Mouse (Mus musculus): ENCODE data around the gene Pde3b.

Pde3b gene

GRCm38 (mm10) chr7:114414421-114415335, at the start of gene Pde3b:
Pde3b (plus strand) TSS chr7:114415281.
- in situ Hi-C loops (cut with MboI, MseI): loop anchor here (5.0 to 10.0 kb wide), 2 partner anchors 63 to 130 kb away; no protein-coding TSS in a partner anchor

GRCm38 (mm10) chr7:114402130-114402529, 13.0 kb upstream of the Pde3b start:
- in situ Hi-C loops (cut with MboI, MseI): no loop called here

DNA sequence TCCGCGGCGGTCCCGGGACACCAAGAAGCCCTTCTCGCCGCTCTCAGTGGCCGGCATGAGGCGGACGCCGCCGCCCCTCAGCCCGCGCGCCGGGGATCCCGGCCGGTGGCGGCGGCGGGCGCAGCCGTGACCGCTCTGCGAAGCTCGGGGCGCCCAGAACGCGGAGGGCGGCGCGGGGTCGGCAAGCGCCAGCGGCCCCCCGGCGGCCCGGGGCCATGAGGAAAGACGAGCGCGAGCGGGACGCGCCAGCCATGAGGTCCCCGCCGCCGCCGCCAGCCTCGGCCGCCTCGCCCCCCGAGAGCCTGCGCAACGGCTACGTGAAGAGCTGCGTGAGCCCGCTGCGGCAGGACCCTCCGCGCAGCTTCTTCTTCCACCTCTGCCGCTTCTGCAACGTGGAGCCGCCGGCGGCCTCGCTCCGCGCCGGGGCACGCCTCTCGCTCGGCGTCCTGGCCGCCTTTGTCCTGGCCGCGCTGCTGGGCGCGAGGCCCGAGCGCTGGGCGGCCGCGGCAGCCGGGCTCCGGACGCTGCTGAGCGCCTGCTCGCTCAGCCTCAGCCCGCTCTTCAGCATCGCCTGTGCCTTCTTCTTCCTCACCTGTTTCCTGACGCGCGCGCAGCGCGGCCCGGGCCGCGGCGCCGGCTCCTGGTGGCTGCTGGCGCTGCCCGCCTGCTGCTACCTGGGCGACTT, 397 bp downstream of the Pde3b start:
- in situ Hi-C loops (cut with MboI, MseI): loop anchor here (5.0 to 10.0 kb wide), 2 partner anchors 62 to 131 kb away; no protein-coding TSS in a partner anchor

GRCm38 (mm10) chr7:114416021-114416845, 1.2 kb downstream of the Pde3b start:
- in situ Hi-C loops (cut with MboI, MseI): loop anchor here (5.0 to 10.0 kb wide), 2 partner anchors 61 to 131 kb away; no protein-coding TSS in a partner anchor

GRCm38 (mm10) chr7:114419331-114419730, 4.2 kb downstream of the Pde3b start:
- in situ Hi-C loops (cut with MboI, MseI): loop anchor here (5.0 to 10.0 kb wide), 2 partner anchors 58 to 135 kb away; no protein-coding TSS in a partner anchor

- in situ Hi-C loops (cut with MboI, MseI): no loop called here
Observed at GRCm38 (mm10) chr7:114420918-114421317, 5.8 kb downstream of the Pde3b start.

DNA sequence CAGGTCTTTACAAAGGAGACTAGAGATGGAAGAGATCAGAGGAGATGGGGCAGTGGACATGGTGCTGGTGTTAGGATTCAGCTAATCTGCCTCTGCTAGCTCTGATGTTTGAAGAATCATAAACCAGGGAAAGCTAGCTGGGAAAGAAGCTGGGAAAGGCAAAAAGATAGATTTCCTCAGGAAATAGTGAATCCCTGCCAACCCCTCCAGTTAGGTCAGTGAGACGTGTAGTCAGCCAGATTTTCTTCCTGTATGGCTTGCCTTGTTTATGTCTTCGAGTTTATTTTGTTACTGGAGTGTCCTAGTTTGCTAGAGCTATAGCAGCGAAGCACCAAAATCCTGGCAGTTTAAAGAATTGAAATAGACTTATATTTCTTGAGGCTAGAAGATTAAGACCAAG, 7.1 kb downstream of the Pde3b start:
- in situ Hi-C loops (cut with MboI, MseI): no loop called here

DNA sequence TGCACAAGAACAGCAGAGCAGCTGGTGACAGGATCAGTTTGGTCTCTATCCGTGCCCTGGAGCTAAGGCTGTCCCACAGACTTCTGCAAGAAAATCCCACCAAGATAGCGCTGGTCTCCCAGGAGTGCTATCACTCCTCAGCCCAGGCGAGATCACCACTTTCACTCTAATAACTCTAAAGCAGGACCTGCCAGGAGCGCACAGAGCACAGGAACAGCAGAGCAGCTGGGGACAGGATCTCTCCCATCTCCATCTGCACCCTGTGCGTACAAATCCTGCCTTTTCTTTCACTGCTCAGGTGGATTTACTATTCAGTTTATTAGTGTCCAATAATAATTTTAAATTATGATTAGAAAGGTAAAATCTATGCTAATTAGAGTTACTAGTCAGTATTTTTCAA, 14.7 kb downstream of the Pde3b start:
- in situ Hi-C loops (cut with MboI, MseI): no loop called here

DNA sequence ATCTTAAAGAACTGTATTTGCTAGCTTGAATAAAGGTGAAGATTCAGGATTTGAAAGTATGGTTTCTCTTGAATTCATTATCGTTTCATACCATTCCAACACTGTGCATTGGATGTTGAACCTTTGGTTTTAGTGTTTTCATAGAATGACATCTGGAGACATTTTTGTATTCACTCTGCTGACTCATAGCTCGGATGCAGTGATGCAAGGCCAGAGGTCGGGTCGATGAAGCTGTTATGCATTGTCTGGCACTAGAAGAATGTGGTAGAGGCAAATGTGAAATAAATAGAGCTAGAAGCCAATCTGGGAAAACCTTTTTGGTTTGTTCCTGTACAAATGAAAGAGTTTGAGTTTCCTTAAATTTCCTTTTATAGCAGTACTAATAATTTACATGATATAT, 16.9 kb downstream of the Pde3b start:
- in situ Hi-C loops (cut with MboI, MseI): no loop called here

GRCm38 (mm10) chr7:114439726-114440125, 24.6 kb downstream of the Pde3b start:
- in situ Hi-C loops (cut with MboI, MseI): no loop called here

DNA sequence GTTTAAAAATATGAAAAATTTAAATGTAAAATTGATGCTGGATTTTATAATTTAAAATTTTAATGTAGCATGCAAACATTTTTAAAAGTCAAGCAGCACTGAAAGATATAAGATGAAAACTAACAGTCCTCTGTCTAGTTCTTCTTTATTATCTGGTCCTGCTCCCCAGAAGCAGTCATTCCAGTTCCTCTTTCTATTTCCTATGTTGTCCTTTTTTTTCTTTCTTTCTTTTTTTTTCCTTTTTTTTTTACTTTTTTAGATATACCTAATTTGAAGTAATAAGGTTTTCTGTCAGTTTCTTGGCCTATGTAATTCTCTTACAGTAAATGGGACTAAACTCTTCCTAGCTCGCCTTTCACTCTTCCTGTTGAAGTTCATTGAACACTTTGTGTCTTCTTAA, 25.4 kb downstream of the Pde3b start:
- in situ Hi-C loops (cut with MboI, MseI): no loop called here

DNA sequence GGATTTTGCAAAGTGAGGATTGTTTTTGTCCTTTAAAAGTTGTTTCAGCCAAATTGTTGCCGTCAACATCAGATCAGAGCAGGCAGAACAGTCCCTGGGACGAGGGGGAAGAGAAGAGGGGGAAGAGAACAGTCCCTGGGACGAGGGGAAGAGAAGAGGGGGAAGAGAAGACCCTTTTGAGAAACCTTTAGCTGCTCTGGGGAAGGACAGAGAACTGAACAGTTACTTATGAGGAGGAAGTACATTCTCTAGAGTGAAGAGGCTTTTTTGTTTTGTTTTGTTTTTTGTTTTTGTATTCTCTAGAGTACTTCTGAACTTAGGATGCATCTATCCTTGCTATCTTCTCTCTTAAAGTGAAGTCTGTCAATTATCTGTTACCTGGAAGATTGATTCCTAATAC, 37.8 kb downstream of the Pde3b start:
- in situ Hi-C loops (cut with MboI, MseI): no loop called here

DNA sequence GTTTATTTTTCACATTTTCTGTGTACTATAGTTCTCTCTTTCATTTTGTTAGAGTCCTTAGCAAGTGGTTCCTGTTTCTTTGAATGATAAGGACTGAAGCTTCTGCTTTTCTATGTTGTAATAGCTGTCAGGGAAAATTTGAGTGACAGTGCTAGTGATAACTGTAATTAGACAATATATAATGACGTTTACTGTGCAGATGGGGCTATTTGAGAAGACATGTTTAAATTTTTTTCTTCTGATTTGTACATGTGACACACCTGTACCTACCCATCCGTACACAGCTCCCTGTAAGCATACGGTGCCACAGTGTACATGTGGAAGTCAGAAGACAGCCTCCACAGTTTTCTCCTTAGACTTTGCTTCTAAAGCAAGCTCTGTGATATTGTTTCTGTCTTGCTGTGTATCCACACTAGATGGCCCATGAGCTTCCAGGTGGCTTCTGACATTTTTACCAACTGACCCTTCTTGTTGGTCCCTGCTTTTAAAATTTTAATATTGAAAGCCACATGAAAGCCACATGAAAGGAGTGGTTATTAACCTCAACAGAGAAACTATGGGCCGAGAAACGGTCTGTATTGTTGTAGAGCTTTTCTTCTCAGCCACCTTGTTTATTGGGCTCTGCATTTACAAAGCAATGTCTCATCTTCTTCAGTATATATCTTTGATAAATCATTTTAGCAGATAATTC, 38.4 kb downstream of the Pde3b start:
- in situ Hi-C loops (cut with MboI, MseI): no loop called here

- in situ Hi-C loops (cut with MboI, MseI): no loop called here
Observed at GRCm38 (mm10) chr7:114454858-114455257, 39.8 kb downstream of the Pde3b start.

DNA sequence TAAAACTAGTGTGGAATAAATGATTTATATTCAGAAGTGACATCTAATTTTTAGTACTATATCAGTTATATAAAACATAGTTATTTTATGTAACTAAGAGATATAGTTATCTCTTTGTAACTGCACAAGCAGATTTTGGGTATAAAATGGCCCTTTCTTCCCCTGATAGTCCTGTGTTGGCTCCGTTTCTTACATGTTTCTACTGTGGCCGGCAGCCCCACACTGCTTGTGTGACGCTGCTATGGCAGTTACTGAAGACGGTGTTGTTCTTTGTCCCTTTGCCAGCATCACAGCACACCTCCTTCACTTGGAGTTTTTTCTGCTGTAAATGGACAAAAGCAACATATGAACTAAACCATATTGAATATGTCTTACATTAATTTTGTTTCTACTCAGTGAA, 41.8 kb downstream of the Pde3b start:
- in situ Hi-C loops (cut with MboI, MseI): no loop called here

- in situ Hi-C loops (cut with MboI, MseI): no loop called here
Observed at GRCm38 (mm10) chr7:114459909-114460308, 44.8 kb downstream of the Pde3b start.

DNA sequence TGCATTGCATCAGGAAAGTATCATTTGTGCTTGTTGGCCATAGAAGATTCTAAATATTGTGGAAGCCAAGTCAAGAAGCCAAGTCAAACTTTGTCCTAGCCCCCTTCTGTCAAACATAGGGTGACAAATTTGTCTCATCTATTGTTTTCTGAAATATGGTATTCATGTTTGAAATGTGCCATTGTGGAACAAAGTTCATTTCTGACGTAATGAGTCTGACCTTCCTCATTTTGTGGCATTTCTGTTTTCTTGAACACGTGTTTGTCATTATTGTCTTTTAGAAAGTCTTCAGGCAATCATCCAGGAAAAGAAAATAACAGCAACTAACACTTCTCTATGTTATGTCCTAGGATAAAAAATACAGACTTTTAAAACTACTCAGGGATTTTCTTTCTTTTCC, 46.6 kb downstream of the Pde3b start:
- in situ Hi-C loops (cut with MboI, MseI): no loop called here

GRCm38 (mm10) chr7:114466358-114466757, 51.3 kb downstream of the Pde3b start:
- in situ Hi-C loops (cut with MboI, MseI): no loop called here

GRCm38 (mm10) chr7:114472471-114472870, 57.4 kb downstream of the Pde3b start:
- in situ Hi-C loops (cut with MboI, MseI): no loop called here

GRCm38 (mm10) chr7:114474889-114475288, 59.8 kb downstream of the Pde3b start:
- in situ Hi-C loops (cut with MboI, MseI): loop anchor here (5.0 to 25.0 kb wide), 2 partner anchors 58 to 388 kb away; partner anchors contain the start of gene Pde3b

DNA sequence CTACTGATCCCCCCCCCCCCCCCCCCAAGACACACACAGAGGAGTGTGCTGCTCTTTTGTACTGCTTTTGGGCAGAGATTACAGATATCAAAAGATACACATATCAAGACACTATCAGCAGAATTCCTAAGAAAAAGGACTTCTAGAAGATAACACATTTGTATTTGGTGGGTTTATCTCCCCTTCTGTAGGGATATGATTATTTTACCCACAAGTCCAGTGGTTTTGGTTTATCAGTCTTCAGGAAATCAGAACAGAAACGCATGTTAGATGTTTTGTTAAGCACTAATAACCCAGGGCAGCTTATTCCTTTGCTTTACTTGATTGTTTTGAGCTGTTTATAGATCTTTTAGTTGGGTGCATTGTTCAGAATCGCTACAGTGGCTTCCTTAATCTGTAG, 62.8 kb downstream of the Pde3b start:
- in situ Hi-C loops (cut with MboI, MseI): loop anchor here (5.0 to 25.0 kb wide), 2 partner anchors 61 to 391 kb away; partner anchors contain the start of gene Pde3b

Measured in T-helper 1 cell (primary cell).